Mouse (Mus musculus) retina, postnatal 7 days (tissue): ENCODE results near the gene Zbtb38.

Experiments
- DNase-seq: peaks from one replicate; pipeline ENCODE4 v3.0.0-alpha.2; 2012; ENCODE audit warnings: low read depth, low spot score

The Zbtb38 gene

DNA sequence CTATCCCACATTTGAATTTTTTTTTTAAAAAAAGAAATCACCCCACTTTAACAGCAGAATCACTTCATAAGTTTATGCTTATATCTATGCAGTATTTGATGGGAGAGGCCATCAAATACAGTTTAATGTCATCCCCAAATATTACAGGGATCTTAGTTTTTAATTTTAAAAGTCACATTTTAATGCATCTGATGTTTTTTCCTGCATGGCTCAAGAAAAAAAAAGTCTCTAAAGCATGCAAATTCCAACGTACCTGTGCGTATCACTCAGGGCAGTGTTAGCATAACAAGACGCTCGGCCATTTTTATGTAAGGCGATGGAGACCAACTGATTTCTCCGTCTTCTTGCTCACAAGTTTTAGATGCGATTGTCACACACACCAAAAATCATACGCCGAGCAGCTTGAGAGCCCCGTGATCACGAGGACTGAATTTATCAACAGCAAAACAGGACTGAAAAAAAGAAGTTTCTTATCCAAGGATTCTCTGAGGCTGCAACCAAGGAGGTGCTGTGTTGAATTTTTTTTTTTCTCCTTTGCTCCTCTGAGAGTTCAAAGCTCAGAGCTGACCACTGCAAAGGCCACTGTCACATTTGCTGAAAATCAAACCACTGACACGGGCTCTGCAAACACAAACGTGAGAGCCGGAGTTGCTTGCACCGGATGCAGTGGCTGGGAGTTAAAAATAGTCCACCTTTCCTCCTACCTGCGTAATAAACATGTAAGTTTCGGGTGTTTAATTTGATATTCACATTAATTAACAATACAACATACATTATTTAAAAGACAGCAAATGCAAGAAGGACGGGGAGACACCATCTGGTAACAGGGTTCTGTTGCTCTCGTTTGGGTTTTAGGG, 21.4 kb downstream of the Zbtb38 start:
- DNase-seq = no peak

- no peak for DNase-seq
Observed at GRCm38 (mm10) chr9:96730311-96730625, 22.4 kb downstream of the Zbtb38 start.

DNA sequence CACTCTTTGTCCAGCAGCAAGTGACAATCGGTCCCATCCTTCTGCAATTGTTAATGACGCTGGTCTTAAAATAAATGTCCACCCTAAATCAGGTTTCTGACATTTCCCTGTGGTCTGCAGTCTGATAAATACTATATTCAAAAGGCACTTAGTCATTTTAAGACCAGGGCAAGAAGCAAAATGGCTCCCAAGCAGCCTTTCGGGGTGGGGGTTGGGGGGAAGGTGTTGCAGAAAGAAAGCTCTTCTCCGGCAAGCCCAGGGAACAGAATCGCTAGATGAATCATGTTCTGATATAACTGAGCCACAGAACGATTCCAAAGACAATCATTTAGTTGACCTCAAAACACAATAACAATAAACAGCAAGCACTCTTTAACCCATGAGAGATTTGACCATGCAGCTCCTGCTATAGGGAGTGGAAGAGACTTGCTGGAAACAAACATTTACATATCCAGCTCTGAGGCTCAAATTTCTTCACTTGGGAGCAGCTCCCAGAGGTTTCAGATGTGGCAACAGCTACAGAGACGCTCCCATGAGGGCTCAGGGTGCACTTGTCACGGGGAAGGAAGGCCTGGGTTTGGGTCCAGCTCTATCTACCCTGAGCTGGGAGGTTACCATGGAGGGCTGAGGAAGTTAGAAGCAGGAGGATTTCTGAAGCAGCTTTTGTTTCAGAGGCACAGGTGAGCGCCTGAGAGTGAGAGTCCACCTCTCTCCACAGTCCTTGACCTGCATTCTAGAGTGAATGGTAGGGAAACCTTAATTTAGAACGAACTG, 22.9 kb downstream of the Zbtb38 start:
- no peak for DNase-seq

DNA sequence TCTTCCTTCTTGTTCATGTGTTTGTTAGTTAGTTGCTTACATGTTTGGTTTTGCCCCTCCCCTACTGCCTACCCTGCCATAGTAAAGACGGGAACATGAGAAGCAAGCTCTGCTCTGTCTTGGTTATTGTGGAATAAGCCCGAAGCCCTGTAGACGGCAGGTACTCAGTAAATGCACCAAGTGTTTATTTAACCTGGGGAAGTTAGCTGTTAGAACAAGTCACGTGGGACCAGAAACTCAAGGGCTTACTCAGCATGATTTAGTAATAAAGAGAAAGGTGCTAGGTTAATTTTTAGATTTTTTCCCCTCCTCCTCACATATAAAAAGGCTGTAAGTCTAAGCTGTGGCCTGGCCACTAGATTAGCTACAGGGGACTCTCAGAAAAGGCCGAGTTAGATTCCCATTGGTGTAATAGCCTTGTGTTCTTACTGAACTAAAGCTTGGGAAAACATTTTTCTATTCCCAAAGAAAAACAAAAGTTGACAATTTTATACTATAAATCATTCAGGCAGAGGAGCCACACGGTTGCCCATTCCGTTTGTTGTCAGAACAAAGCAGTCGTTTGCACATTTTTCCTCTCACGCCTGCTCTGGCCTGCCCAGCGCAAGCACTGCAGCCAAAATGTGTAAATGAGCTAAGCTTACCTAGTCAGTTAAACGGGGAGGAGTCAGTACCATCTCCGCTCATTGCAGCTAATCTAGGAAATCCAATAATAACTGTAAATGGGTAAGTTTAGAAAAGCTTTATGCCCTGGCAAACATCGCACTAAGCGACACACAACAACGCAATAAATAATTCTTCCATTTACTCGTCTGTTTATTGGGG, 24.1 kb downstream of the Zbtb38 start:
- DNase-seq = no peak

DNA sequence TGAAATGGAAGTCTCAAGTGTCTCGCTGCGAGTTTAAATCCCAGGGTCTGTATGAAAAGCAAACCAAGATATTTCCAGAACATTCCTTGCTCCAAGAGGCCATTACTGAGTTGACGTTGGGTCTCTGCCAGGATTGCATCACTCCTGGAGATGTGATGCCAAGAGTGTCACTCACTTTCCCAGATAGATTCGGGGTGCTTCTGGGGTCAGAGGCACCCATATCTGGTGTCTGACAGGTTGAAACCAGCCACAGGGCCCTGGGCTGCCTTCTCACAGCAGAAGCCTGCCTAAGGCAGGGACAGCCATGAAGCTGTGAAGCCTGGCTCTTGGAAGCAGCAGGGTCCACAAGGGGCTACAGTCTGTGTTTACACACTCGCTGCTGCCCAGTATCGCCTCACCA, 24.9 kb downstream of the Zbtb38 start:
- no peak for DNase-seq

DNA sequence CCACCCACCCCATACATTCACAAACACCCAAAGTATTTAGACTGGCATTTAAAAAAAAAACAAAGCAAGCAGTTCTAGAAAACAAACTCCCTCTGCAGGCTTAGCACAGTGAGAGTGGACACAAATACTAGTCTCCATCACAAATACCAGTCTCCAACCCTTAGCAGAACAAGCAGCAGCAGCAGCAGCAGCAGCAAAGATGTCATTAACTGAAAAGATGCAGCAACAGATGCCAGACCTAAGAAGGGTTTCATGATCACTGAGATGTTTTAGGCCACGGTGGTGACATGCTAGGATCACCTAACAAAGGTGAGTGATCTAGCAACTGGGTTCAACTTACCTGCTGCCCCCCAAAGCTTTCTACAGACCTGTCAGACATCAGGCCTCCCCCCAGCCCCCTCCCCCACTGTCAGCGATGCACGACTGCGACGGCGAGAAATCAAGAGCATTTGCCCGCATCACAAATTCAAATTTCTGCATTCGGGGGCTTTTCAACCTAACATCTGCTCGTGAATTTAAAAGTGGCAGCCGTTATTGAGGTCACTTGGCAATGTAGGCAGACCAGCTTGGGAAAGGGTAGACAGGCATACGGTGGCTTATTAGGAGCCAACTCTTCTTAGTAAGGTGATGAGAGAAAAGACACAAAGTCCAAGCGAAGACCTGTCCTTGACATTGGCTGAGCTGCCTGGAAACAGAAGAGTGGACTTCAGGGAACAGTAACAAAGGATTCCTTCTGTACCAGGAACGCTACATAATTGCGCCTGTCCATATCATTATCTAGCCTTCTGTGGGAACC, 26.1 kb downstream of the Zbtb38 start:
- DNase-seq = no peak

GRCm38 (mm10) chr9:96725582-96726320, 26.9 kb downstream of the Zbtb38 start:
- no peak for DNase-seq

DNA sequence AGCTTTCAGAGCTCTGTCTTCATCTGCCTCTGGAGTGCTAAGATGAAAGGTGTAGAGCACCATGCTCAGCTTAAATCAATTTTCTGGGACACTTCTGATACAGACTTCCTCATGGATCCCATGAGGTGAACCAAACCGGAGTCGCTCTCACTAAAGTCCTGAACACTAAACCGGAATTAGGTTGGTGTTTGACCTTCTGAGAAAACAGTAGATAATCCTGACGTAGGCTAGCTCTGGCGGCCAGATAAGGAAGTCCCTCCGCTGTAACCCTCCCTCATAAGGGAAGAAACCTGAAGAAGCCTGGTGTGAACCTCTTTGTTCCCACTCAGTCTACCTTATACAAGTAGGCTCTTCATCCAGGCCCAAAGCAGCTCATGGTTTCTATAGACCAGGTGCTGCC, 29.0 kb downstream of the Zbtb38 start:
- DNase-seq = no peak

DNA sequence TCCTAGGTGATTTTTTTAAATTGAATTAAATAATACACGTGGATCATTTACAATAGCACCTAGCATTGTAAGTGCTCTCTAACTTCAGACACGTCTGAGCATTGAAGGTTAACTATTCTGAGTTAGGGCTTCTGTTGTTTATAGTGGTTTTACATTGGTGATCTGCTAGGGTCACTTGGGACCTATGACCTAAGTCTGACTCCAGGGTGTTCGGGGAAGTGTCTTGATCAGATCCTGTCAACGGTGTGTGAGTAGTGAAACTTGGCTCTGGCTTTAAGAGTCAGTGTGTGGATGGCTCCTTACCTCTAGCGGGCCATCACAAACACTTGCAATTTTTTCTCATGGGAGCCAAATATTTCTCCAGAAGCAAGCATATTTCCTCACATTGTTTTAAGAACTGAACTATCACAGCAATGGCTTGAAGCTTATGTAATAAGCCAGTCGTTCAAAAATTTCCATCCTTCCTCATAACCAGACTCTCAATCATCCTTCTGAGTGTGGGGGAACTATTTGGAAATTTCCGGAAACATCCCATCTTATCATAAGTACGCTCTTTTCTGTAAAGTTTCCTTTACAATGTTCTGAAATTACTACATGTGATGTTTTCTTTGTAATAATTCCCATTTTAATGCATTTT, 31.4 kb downstream of the Zbtb38 start:
- DNase-seq = no peak

- DNase-seq = no peak
Observed at GRCm38 (mm10) chr9:96720510-96721162, 32.0 kb downstream of the Zbtb38 start.

DNA sequence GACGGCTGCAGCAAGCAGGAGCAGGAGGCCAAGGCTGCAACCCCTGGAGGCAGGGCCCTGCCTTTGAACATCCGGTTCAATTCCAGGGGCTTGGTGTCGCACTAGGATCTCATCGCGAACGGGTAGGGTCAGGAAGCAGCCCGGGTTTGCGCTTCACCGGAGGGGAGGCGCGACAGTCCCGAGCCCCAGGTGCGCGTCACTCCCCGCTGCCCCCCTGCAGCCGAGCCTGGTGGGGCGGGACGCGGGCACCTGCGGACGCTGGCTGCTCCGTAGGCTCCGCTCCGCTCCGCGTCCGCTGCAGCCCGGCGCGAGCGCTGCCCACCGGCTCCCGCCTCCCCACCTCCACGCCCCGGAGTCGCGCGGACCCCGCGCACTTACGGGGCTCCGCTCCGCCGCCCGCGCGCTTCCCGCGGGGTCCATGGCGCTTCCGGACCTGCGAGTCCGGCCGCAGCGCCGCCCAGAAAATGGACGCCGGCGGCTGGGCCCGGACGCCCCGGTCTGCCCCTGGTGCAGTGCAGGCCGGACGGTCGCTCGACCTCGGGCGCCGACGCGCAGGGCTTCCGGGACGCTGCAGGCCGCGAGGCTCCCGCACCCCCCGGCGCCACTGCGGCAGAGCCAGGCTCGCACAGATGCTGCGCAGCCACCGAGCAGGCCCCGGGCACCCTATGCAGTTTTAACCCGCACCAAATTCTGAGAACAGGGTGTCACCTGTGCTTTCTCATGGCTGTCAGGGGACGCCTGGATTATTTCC, 33.0 kb downstream of the Zbtb38 start:
- DNase-seq = peak; percentile 57

DNA sequence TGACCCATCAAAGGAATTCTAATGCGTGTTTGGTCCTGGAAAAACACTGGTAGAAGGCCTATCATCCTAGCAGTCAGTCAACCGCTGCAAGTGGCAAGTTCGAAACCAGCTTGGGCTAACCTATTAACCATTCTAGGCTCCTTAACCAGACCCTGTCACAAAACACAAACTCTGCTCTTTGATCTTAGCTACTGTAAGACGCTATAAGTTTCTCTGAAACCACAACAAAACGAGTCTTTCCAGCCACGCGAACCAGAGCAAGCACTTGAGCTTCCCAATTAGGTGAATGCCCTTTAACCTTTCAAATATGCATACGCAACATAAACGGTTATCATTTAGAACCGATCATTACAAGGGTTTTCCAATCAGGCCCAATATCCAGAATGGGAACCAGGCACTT, 33.7 kb downstream of the Zbtb38 start:
- DNase-seq = no peak

DNA sequence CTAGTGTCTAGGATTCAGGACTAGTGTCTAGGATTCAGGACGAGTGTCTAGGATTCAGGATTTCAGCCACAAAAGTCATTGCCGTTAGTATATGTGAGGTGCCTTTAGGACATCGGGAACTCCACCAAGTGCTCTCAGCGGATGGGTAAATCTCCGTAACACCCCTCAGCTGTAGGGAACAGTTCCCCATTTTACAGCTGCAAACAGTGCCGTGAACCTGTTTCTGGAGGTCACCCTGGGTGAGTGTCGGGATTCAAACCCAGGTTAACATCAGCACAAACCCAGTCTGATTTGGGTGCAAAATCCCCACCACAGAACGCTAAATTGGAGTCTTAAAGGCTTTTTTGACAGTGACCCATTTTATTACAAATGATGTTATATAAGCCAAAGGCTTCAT, 34.2 kb downstream of the Zbtb38 start:
- DNase-seq = no peak

GRCm38 (mm10) chr9:96717698-96718401, 34.8 kb downstream of the Zbtb38 start:
- no peak for DNase-seq

DNA sequence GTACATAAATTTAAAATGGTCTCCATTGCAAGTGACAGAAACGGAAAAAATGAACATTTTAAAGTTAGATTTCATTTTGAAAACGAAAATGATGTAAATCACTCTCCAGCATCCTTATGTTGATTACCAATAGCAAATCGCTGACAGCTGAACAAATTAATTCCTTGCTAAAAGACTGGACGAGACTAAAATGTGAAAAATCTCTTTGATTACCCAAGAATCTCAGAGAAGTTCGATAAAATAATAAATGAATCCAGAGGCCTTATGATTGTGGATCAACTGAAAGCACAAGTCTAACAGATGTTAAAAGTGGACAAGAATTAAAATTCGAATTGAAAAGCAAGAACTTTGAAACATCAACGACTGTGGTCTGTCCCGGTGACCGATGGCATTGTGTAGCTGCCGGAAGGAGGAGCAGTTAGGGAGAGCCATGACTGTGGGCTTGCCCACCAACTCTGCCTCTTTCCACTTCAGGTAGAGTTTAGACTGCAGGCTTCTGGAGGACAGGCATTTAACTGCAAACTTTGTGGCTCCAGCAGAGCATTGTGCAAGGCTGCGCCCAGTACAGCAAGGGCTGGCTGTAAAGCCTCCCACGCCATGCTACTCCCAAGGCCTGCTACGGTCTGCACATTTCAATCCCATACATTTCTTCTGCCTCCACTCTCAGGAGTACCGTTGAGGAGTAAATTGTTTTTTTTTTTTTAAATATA, 35.7 kb downstream of the Zbtb38 start:
- DNase-seq = no peak

- DNase-seq = no peak
Observed at GRCm38 (mm10) chr9:96716136-96716535, 36.5 kb downstream of the Zbtb38 start.

DNA sequence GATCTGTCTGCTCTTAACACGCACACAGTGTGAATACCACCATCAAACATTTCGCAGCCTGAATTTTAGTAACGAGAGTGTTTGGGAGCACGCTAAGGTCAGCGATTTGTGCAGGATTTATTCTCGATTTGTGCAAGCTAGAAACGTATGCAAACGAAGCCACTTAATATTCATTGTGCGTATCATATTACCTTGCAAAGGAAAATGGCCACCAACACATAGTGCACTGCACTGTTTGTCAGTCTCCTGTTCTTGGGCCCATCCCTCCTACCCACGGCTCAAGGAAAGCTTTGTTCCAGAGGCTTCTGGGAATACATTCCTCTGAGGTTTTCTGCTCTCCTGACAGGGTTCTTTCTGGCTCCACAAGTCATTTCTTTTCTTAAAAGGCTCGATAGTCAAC, 37.5 kb downstream of the Zbtb38 start:
- no peak for DNase-seq
